In genomic region chr4:59818498-59818897, GRCm38 (mm10) we compare ENCODE assay signal across 12 mouse cellular contexts. TPM values are rescaled to one million over a fixed set of nuclear protein-coding genes. Genes with fewer than 3 reads are reported as not detected.
DNase-seq lines count a peak whose midpoint lies in the region; ATAC-seq and TF ChIP-seq lines count a peak whose summit lies in the region.
"Had no signal": no experiment of that assay in that cellular context is flagged by ENCODE, and none has a peak within 500 bp of the region (broad histone marks: within the 10 kb centered on the region; RNA-seq: fewer than 3 reads in every experiment).

No protein-coding gene starts in this region.

- no peak overlapping the region for H3K4me2 ChIP-seq in heart, embryonic 16.5 days (ENCODE audit: low read depth, low read length)
- no peak overlapping the region for H3K4me2 ChIP-seq in lung, postnatal 0 days (replicated peaks; ENCODE audit: low read depth, low read length)
- H3K4me2 ChIP-seq in forebrain, embryonic 11.5 days (ENCODE audit: low read depth, low read length, severe bottlenecking) = no peak overlapping the region
- no peak overlapping the region for H3K4me2 ChIP-seq in hindbrain, embryonic 15.5 days
- H3K4me2 ChIP-seq: liver, embryonic 15.5 days had no signal

- 76% methylated on average over 10 of the region's 10 CpGs for WGBS in heart, embryonic 16.5 days
- 73% methylated on average over 10 of the region's 10 CpGs for WGBS in lung, postnatal 0 days
- 66% methylated on average over 10 of the region's 10 CpGs for WGBS in forebrain, embryonic 11.5 days
- WGBS in hindbrain, embryonic 15.5 days = 75% methylated on average over 10 of the region's 10 CpGs

- no peak for DNase-seq in heart, adult 18-20 months
- no peak for DNase-seq in lung, postnatal 0 days (ENCODE audit: low spot score)
- DNase-seq in lung, postnatal 14 days = no peak
- no peak for DNase-seq in forebrain, embryonic 11.5 days (ENCODE audit: low spot score)
- DNase-seq in retina, postnatal 1 day = no peak
- DNase-seq in embryo, embryonic 10.5 days (ENCODE audit: low spot score) = no peak

- H3K4me3 ChIP-seq in heart, embryonic 16.5 days (ENCODE audit: low read length) = no peak overlapping the region
- H3K4me3 ChIP-seq in lung, postnatal 0 days (ENCODE audit: low read depth, low read length) = no peak overlapping the region
- no peak overlapping the region for H3K4me3 ChIP-seq in forebrain, embryonic 11.5 days (ENCODE audit: low read depth, low read length)
- no peak overlapping the region for H3K4me3 ChIP-seq in hindbrain, embryonic 15.5 days
- H3K4me3 ChIP-seq: liver, embryonic 15.5 days; neural tube, embryonic 12.5 days had no signal

- no peak; the same call in 1 of the 2 replicates for TF ChIP-seq EP300 in lung, postnatal 0 days (IDR thresholded peaks at IDR 0.05)

- H3K36me3 ChIP-seq in heart, embryonic 16.5 days (ENCODE audit: control insufficient read depth, insufficient read depth) = no peaks in the 10 kb centered on the region
- no peaks in the 10 kb centered on the region for H3K36me3 ChIP-seq in lung, postnatal 0 days (ENCODE audit: insufficient read depth, low read length)
- H3K36me3 ChIP-seq in forebrain, embryonic 11.5 days (ENCODE audit: control insufficient read depth, insufficient read depth, low read length) = no peaks in the 10 kb centered on the region
- H3K36me3 ChIP-seq in hindbrain, embryonic 15.5 days = no peaks in the 10 kb centered on the region
- H3K36me3 ChIP-seq: liver, embryonic 15.5 days; neural tube, embryonic 12.5 days had no signal

- ATAC-seq in heart, embryonic 16.5 days (replicated peaks; ENCODE audit: extremely low read depth, insufficient read depth, low FRiP score) = no peak
- no peak for ATAC-seq in lung, postnatal 0 days
- ATAC-seq in forebrain, embryonic 11.5 days (replicated peaks; ENCODE audit: low FRiP score) = no peak
- no peak for ATAC-seq in hindbrain, embryonic 15.5 days (ENCODE audit: low FRiP score, low read depth)
- ATAC-seq: activated CD4-positive, CD25-positive, alpha-beta regulatory T cell, adult 4 months; inflammation-experienced regulatory T-cells, adult 6 months had no signal

- peak overlapping the region; percentile 77 for H3K27ac ChIP-seq in heart, embryonic 16.5 days (ENCODE audit: low read length)
- peak overlapping the region; percentile 85 for H3K27ac ChIP-seq in lung, postnatal 0 days (ENCODE audit: low read length)
- peak overlapping the region; percentile 70; the same call in 1 of the 2 replicates for H3K27ac ChIP-seq in forebrain, embryonic 11.5 days (ENCODE audit: low read depth, low read length)
- peak overlapping the region; percentile 11 for H3K27ac ChIP-seq in hindbrain, embryonic 15.5 days (replicated peaks)
- H3K27ac ChIP-seq: liver, embryonic 15.5 days had no signal

- no peaks in the 10 kb centered on the region for H3K27me3 ChIP-seq in heart, embryonic 16.5 days (ENCODE audit: control insufficient read depth, insufficient read depth, low read length)
- no peaks in the 10 kb centered on the region for H3K27me3 ChIP-seq in lung, postnatal 0 days (replicated peaks; ENCODE audit: insufficient read depth, low read length)
- no peaks in the 10 kb centered on the region for H3K27me3 ChIP-seq in forebrain, embryonic 11.5 days (ENCODE audit: control insufficient read depth, insufficient read depth, low read length)
- no peaks in the 10 kb centered on the region for H3K27me3 ChIP-seq in hindbrain, embryonic 15.5 days
- H3K27me3 ChIP-seq: liver, embryonic 15.5 days; neural tube, embryonic 12.5 days had no signal

- no peaks in the 10 kb centered on the region for H3K9me3 ChIP-seq in heart, embryonic 16.5 days (replicated peaks; ENCODE audit: control insufficient read depth, low read length)
- H3K9me3 ChIP-seq in lung, postnatal 0 days (ENCODE audit: low read length) = no peaks in the 10 kb centered on the region
- H3K9me3 ChIP-seq in forebrain, embryonic 11.5 days (ENCODE audit: control insufficient read depth, low read length) = no peaks in the 10 kb centered on the region
- no peaks in the 10 kb centered on the region for H3K9me3 ChIP-seq in hindbrain, embryonic 15.5 days
- H3K9me3 ChIP-seq: liver, embryonic 15.5 days; neural tube, embryonic 12.5 days had no signal

- no peak for TF ChIP-seq CTCF in lung, postnatal 0 days (IDR thresholded peaks at IDR 0.05)

- peaks cover 62% of the 10 kb centered on the region for H3K4me1 ChIP-seq in heart, embryonic 16.5 days (ENCODE audit: control insufficient read depth, insufficient read depth, low read length)
- H3K4me1 ChIP-seq in lung, postnatal 0 days (ENCODE audit: insufficient read depth, low read depth, low read length) = peaks cover 9% of the 10 kb centered on the region; the same call in 1 of the 2 replicates
- H3K4me1 ChIP-seq in forebrain, embryonic 11.5 days (replicated peaks; ENCODE audit: control insufficient read depth, insufficient read depth, low read length) = peaks cover 9% of the 10 kb centered on the region; the same call in 1 of the 2 replicates
- H3K4me1 ChIP-seq in hindbrain, embryonic 15.5 days (replicated peaks) = peaks cover 17% of the 10 kb centered on the region

- H3K9ac ChIP-seq in heart, embryonic 16.5 days (ENCODE audit: low read length) = no peak overlapping the region; the same call in 1 of the 2 replicates
- no peak overlapping the region for H3K9ac ChIP-seq in lung, postnatal 0 days (replicated peaks; ENCODE audit: low read depth)
- no peak overlapping the region for H3K9ac ChIP-seq in forebrain, embryonic 11.5 days (ENCODE audit: low read length)
- H3K9ac ChIP-seq in hindbrain, embryonic 15.5 days = no peak overlapping the region
- H3K9ac ChIP-seq: liver, embryonic 15.5 days; neural tube, embryonic 12.5 days had no signal

RNA-seq across cellular contexts. Expression of gene Snx30, which starts 12.9 kb away (rescaled TPM):
- 7.0 and 8.0 TPM in 2 replicates for polyA plus RNA-seq in heart, embryonic 16.5 days (2015; fragmentation: Nextera tagmentation; extraction: Ambion mirVana)
- total RNA-seq in heart, adult 18-20 months (2021) = 1 to 10 TPM; 6.5 TPM
- polyA plus RNA-seq in lung, postnatal 0 days (2015; fragmentation: Nextera tagmentation; extraction: Ambion mirVana) = 12.0 and 13.2 TPM in 2 replicates
- 8.8 and 8.9 TPM in 2 replicates for polyA plus RNA-seq in forebrain, embryonic 11.5 days (2014; fragmentation: Nextera tagmentation; extraction: Ambion mirVana)
- polyA plus RNA-seq in hindbrain, embryonic 15.5 days (2015; fragmentation: Nextera tagmentation; extraction: Ambion mirVana) = 18.3 TPM in 2 replicates

RNA-seq across cellular contexts. Expression of gene Inip, which starts 17.1 kb away (rescaled TPM):
- polyA plus RNA-seq in heart, embryonic 16.5 days (2015; fragmentation: Nextera tagmentation; extraction: Ambion mirVana) = 39.8 and 44.0 TPM in 2 replicates
- total RNA-seq in heart, adult 18-20 months (2021) = 10 to 100 TPM; 10.1 to 11.3 TPM
- 25.9 and 26.8 TPM in 2 replicates for polyA plus RNA-seq in lung, postnatal 0 days (2015; fragmentation: Nextera tagmentation; extraction: Ambion mirVana)
- 102 and 114 TPM in 2 replicates for polyA plus RNA-seq in forebrain, embryonic 11.5 days (2014; fragmentation: Nextera tagmentation; extraction: Ambion mirVana)
- 53.3 and 53.8 TPM in 2 replicates for polyA plus RNA-seq in hindbrain, embryonic 15.5 days (2015; fragmentation: Nextera tagmentation; extraction: Ambion mirVana)

Comparison
In these comparisons a context has a peak if more than half of its experiments do, and no peak if none do; other contexts are left out.
1. H3K27ac ChIP-seq: peak in every context shown above with its lines; median percentile 85 in lung, postnatal 0 days; 77 in heart, embryonic 16.5 days; 70 in forebrain, embryonic 11.5 days; 11 in hindbrain, embryonic 15.5 days.